Mouse (Mus musculus): ENCODE data around the gene Arf6. TPM values are rescaled to one million over a fixed set of nuclear protein-coding genes. Genes with fewer than 3 reads are reported as not detected.
"Not testable (repeated sequence)": the region's sequence is repeated elsewhere in the genome, so short reads cannot be mapped to it uniquely, and the experiment has no call there.

Gene Arf6
- 45.6 and 45.9 TPM in 2 replicates for polyA plus RNA-seq (2015; fragmentation: Nextera tagmentation; extraction: Ambion mirVana)

DNA sequence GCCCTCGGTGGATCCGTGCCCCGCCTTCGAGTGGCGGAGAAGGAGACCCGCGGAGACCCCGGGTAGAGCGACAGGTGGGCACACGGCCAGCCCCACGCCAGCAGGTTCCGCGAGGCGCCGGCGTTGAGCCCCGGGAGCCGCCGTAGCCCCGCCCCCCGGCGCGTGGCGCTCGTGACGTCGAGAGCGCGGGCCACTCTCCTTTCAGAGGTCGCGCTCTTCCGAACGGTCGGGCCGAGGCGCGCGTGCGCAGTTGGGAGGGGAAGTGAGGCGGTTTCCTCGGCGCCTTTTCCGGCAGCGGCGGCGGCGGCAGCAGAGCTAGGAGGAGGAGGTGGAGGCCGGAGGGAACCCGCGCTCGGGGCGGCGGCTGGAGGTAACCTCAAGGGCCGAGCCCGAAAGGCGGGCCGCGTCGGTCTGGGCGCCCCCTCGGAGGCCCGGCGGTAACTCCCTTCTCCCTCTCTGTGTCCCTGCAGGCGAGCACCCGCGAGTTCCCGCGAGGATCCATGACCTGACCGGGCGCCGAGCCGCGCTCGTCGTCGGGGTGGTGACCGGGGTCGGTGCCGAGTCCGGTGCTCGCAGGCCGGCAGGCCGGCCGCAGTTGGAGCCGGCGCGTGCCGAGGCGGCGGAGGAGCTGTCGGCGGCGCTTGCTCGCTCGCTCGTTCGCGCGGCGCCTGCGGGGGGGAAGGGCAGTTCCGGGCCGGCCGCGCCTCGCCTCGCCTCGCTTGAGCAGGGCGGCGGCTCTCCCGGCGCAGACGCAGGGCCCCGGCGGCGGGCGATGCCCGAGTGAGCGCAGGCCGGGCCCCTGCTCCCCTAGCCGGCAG, at the start of gene Arf6, which contains the start of gene Gm9887:
Arf6 (plus strand) TSS at position 297 of the 818 bp plus-strand sequence.
Gm9887 (minus strand) TSS at position 605 of the 818 bp plus-strand sequence.
- H3K4me3 ChIP-seq: peak within 1 kb of the TSS; percentile 99
- H3K27ac ChIP-seq: peak within 1 kb of the TSS; percentile 97
- ATAC-seq (ENCODE audit: low FRiP score, low read depth): peak; percentile 92
- H3K27me3 ChIP-seq: no peaks in the 10 kb centered on the region
- peaks cover 26% of the 10 kb centered on the region for H3K4me1 ChIP-seq
- peaks cover 17% of the 10 kb centered on the region for H3K36me3 ChIP-seq
- peak within 1 kb of the TSS; percentile 97 for H3K4me2 ChIP-seq (replicated peaks)
- under 1% methylated on average over 95 of the region's 121 CpGs for WGBS
- H3K9me3 ChIP-seq: no peaks in the 10 kb centered on the region
- peak within 1 kb of the TSS; percentile 99 for H3K9ac ChIP-seq

GRCm38 (mm10) chr12:69331187-69331586, 40.8 kb upstream of the Arf6 start:
- ATAC-seq (ENCODE audit: low FRiP score, low read depth): no peak
- Histone ChIP-seq H3K27ac (no peak overlapping the region), H3K27me3 (no peaks in the 10 kb centered on the region), H3K4me1 (no peaks in the 10 kb centered on the region), H3K9ac (no peak overlapping the region), H3K4me2 (replicated peaks) (no peak overlapping the region), H3K36me3 (peaks cover 83% of the 10 kb centered on the region), H3K9me3 (no peaks in the 10 kb centered on the region), H3K4me3 (no peak overlapping the region)
- 91% methylated on average over 3 of the region's 3 CpGs for WGBS

- Histone ChIP-seq H3K27me3 (no peaks in the 10 kb centered on the region), H3K4me2 (replicated peaks) (no peak overlapping the region), H3K4me3 (no peak overlapping the region), H3K27ac (no peak overlapping the region), H3K9me3 (no peaks in the 10 kb centered on the region), H3K9ac (no peak overlapping the region), H3K36me3 (peaks cover 80% of the 10 kb centered on the region), H3K4me1 (no peaks in the 10 kb centered on the region)
- 94% methylated on average over 1 of the region's 1 CpGs for WGBS
- ATAC-seq (ENCODE audit: low FRiP score, low read depth): no peak
Measured at GRCm38 (mm10) chr12:69332147-69332546, 39.8 kb upstream of the Arf6 start.

- 79% methylated on average over 2 of the region's 2 CpGs for WGBS
- Histone ChIP-seq H3K4me3 (no peak overlapping the region), H3K36me3 (peaks cover 80% of the 10 kb centered on the region)
Measured at GRCm38 (mm10) chr12:69333547-69333946, 38.4 kb upstream of the Arf6 start.

DNA sequence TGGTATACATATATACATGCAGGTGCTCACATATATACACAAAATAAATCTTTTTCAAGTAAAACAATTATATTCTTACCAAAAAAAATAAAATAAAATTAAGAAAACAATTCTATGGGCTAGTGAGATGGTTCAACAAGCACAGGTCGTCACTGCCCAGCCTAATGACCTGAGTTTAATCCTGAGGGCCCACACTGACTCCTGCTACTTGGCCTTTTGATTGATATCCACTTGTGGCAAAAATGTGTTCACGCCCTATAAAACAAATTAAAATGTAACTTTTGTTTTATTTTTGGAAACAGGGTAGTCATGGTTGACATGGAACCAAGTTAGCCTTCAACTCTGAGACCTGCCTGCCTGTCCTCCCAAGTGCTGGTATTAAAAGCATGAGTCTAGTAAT, 22.0 kb upstream of the Arf6 start:
- H3K4me3 ChIP-seq: no peak overlapping the region
- 83% methylated on average over 2 of the region's 2 CpGs for WGBS
- no peaks in the 10 kb centered on the region for H3K27me3 ChIP-seq
- H3K36me3 ChIP-seq: peaks cover 76% of the 10 kb centered on the region
- ATAC-seq (ENCODE audit: low FRiP score, low read depth): no peak
- H3K9me3 ChIP-seq: no peaks in the 10 kb centered on the region
- H3K9ac ChIP-seq: no peak overlapping the region
- H3K4me2 ChIP-seq (replicated peaks): no peak overlapping the region
- H3K4me1 ChIP-seq: no peaks in the 10 kb centered on the region
- no peak overlapping the region for H3K27ac ChIP-seq

More at GRCm38 (mm10) chr12:69333547-69333946, 38.4 kb upstream of the Arf6 start:
- H3K9me3 ChIP-seq: no peaks in the 10 kb centered on the region
- H3K4me1 ChIP-seq: no peaks in the 10 kb centered on the region
- no peaks in the 10 kb centered on the region for H3K27me3 ChIP-seq
- ATAC-seq (ENCODE audit: low FRiP score, low read depth): no peak
- no peak overlapping the region for H3K4me2 ChIP-seq (replicated peaks)
- H3K9ac ChIP-seq: no peak overlapping the region
- H3K27ac ChIP-seq: no peak overlapping the region

DNA sequence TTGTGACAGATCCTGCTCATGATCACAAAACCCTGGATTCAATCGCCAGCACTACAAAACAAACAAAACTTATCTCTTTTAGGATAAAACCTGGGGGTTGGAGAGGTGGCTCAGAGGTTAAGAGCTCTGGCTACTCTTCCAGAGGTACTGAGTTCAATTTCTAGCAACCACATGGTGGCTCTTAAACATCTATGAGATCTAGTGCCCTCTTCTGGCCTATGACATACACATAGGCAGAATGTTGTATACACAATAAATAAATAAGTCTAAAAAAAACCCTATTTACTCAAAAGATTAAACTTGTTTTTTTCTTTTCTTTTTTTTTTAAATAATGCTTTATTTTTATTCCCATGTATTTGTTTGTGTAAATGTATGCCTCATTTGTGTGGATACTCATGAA, 20.3 kb upstream of the Arf6 start:
- peaks cover 8% of the 10 kb centered on the region; the same call in 1 of the 2 replicates for H3K4me1 ChIP-seq
- H3K9me3 ChIP-seq: no peaks in the 10 kb centered on the region
- H3K27me3 ChIP-seq: no peaks in the 10 kb centered on the region
- H3K27ac ChIP-seq: no peak overlapping the region
- no peak for ATAC-seq (ENCODE audit: low FRiP score, low read depth)
- H3K9ac ChIP-seq: no peak overlapping the region
- 91% methylated on average over 1 of the region's 1 CpGs for WGBS
- no peak overlapping the region for H3K4me3 ChIP-seq
- H3K4me2 ChIP-seq (replicated peaks): no peak overlapping the region
- H3K36me3 ChIP-seq: peaks cover 69% of the 10 kb centered on the region

DNA sequence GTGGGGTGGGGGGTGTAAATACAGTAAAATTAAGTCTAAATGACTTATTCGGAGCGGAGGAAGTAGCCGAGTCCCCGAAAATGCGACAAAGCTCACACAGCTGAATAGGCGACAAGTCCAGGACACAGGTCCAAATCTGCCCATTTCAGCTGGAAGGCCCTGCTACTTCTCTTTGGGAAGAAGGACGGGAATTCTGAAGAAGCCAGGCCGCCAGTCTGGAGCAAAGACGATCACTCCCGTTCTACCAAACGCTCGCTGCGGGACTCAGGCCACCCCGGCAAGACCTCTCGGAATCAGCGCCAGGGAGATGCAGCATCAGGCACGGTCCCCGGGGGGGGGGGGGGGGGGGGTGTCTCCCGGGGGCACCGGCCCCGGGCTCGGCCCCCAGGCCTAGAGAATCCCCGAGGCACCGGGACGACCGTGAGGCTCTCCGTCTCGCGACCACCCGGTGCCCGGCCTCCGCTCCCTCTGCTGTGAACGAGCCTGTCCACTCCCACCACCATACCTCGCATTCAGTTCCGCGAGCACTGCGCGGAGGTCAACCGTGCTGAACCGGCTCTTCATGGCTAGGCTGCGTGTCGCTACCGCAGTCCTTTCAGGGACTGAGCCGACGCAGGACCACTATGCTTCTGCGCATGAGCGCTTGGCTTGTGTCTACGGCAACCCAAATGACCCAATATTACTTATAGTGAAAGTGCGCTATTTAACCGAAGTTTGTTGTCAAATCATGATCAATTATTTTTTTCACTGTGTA, 15.2 kb upstream of the Arf6 start, which contains the start of gene Nemf:
Nemf (minus strand) TSS at position 620 of the 754 bp plus-strand sequence.
- peak within 1 kb of the TSS; percentile 91 for H3K9ac ChIP-seq
- peak; percentile 49; the same call in 1 of the 2 replicates for ATAC-seq (ENCODE audit: low FRiP score, low read depth)
- WGBS: under 1% methylated on average over 44 of the region's 50 CpGs
- peaks cover 10% of the 10 kb centered on the region; the same call in 1 of the 2 replicates for H3K4me1 ChIP-seq
- H3K36me3 ChIP-seq: peaks cover 28% of the 10 kb centered on the region
- no peaks in the 10 kb centered on the region for H3K27me3 ChIP-seq
- no peaks in the 10 kb centered on the region for H3K9me3 ChIP-seq
- peak within 1 kb of the TSS; percentile 81 for H3K4me2 ChIP-seq (replicated peaks)
- H3K27ac ChIP-seq: peak within 1 kb of the TSS; percentile 73; the same call in 1 of the 2 replicates
- H3K4me3 ChIP-seq: peak within 1 kb of the TSS; percentile 81

DNA sequence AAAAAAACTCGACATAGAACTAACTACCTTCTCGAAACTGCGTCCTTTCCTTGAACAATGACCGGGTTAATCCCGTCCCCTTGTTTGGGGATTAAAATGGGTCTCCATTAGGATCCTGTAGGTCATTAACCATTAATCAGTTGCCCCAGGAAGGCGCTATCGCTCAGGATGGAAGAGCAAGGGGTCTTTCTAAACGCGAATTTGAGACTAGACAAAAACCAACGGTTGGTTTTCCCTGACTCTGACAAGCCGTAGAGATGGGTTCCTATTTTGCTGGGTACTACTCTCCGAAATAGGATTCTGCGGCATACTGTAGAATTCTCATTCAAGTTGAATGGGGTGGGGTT, 14.7 kb upstream of the Arf6 start:
- no peaks in the 10 kb centered on the region for H3K27me3 ChIP-seq
- H3K4me3 ChIP-seq: peak overlapping the region; percentile 81
- H3K27ac ChIP-seq: no peak overlapping the region
- ATAC-seq (ENCODE audit: low FRiP score, low read depth): no peak
- H3K4me2 ChIP-seq (replicated peaks): peak overlapping the region; percentile 81
- peak overlapping the region; percentile 91 for H3K9ac ChIP-seq
- H3K4me1 ChIP-seq: peaks cover 15% of the 10 kb centered on the region
- no peaks in the 10 kb centered on the region for H3K9me3 ChIP-seq
- 5% methylated on average over 13 of the region's 13 CpGs for WGBS
- peaks cover 23% of the 10 kb centered on the region for H3K36me3 ChIP-seq

DNA sequence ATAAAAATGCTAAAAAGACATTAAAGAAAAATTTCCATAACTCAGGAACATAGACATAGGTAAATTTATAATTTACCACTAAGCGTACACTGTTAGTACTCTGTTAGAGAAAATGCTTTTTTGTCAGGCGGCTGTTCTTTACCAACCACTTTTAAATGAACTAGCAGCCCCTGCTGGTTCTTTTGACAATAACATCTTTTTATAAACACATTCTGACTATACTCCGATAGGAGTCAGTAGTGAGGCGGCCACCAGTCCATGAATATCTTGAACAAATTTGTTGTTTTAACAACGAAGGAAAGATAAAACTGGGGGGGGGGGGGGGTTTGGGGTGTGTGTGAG, 11.3 kb upstream of the Arf6 start:
- H3K4me3 ChIP-seq: no peak overlapping the region

GRCm38 (mm10) chr12:69360997-69361899, 10.7 kb upstream of the Arf6 start:
- Histone ChIP-seq H3K9ac (peak overlapping the region; percentile 73), H3K4me2 (replicated peaks) (peak overlapping the region; percentile 72), H3K4me1 (peaks cover 14% of the 10 kb centered on the region), H3K4me3 (peak overlapping the region; percentile 48), H3K27ac (peak overlapping the region; percentile 98)
- under 1% methylated on average over 41 of the region's 50 CpGs for WGBS
- H3K27me3 ChIP-seq, H3K9me3 ChIP-seq, H3K36me3 ChIP-seq: not testable (repeated sequence)
- ATAC-seq (ENCODE audit: low FRiP score, low read depth): peak; percentile 97

More for the DNA sequence above, 11.3 kb upstream of the Arf6 start:
- Histone ChIP-seq H3K36me3 (no peaks in the 10 kb centered on the region), H3K4me1 (peaks cover 17% of the 10 kb centered on the region), H3K27ac (no peak overlapping the region), H3K4me2 (replicated peaks) (no peak overlapping the region), H3K9me3 (no peaks in the 10 kb centered on the region), H3K27me3 (no peaks in the 10 kb centered on the region), H3K9ac (no peak overlapping the region)
- WGBS: 19% methylated on average over 5 of the region's 5 CpGs
- ATAC-seq (ENCODE audit: low FRiP score, low read depth): no peak

DNA sequence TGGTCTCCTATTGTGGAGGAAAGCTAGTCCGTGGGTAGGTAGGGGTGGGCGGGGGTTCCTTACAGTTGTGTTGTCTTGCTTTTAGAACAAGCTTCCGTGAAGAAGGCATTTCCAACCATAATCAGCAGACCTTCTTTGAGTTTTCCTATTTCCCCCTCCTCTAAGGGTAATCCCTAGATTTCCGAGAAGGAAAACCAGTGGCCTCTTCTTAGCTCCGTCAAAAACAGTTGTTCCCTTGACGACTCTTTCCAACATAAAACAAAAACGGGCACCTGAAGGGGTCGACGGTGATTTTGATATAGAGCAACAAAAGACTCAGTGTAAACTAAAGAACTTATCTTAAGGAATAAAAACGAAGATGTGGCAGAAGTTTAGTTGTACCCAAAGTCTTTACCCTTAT, 10.0 kb upstream of the Arf6 start:
- H3K27me3 ChIP-seq: no peaks in the 10 kb centered on the region
- H3K4me2 ChIP-seq (replicated peaks): peak overlapping the region; percentile 72
- H3K36me3 ChIP-seq: no peaks in the 10 kb centered on the region
- no peaks in the 10 kb centered on the region for H3K9me3 ChIP-seq
- H3K27ac ChIP-seq: peak overlapping the region; percentile 98
- H3K9ac ChIP-seq: peak overlapping the region; percentile 73
- peaks cover 14% of the 10 kb centered on the region for H3K4me1 ChIP-seq
- 5% methylated on average over 10 of the region's 10 CpGs for WGBS
- H3K4me3 ChIP-seq: peak overlapping the region; percentile 48
- ATAC-seq (ENCODE audit: low FRiP score, low read depth): no peak
